Mouse (Mus musculus): ENCODE results near the gene Olfr398.

Olfr398 gene

DNA sequence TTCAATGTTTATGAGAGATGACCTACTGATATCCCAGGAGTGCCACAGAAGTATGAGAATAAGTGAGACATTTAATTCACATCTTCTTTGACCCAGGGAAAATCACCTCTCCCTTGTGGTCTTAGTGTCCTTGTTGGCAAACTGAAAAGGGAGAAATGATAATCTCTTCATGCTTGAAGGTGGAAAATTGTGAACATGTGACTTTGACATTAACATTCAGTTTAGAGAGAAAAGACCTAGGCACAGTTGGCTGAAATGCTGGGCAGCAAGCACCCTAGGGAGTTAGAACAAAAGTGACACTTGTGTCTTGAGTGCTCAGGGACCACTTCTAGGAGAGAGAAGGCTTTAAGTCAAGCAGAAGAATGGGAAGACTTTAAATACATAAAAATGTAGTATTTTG lies at the start of gene Olfr398:
Gene Olfr398, minus strand, starts transcription at position 101 of the 400 bp plus-strand sequence.
- DNase-seq, result no peak

DNA sequence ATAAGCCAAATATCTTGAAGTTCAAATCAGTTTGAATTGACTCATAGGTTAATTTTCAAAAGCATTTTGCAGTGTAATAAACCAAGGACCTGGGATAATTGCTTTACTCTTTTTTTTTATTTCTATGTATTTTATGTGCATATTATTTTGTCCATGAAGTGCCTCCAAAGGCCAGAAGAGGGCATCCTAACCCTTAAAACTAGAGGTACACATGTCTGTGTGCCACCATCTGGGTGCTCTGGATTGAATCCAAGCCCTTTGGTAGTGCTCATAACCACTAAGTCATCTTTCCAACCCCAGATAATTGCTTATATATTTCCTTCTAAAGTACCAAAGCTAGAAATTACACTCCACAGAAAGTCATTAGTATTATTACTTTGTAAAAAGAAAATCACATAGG lies 2.9 kb upstream of the Olfr398 start:
- DNase-seq, result no peak

- no peak for DNase-seq
Measured at GRCm38 (mm10) chr11:73960517-73960916, 29.7 kb downstream of the Olfr398 start, which contains the start of gene Olfr397. TSS of gene Olfr397 (plus strand) at chr11:73960817.

DNA sequence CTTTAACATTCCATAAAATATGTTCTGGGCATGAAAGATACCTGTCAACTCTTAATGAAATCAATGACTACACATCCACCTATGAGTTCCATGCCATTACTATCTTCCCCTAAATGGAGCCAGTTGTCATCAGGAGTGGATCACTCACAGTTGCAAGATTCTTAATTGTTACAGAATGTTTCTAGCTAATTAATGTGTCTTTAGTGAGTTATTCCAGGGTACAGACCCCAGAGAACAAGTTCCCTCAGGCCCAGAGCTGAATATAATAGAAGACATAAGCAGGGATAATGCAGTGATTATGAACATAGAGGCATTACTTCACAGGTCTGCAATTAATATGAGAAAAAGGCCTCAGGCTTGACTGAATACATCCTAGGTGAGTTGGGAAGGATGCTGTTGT lies 53.8 kb downstream of the Olfr398 start, which contains the start of gene Olfr23:
Gene Olfr23, plus strand, starts transcription at position 301 of the 400 bp plus-strand sequence.
- DNase-seq, result no peak

Data from lung, postnatal 10 days (tissue).